Comparison of ENCODE assay signal across 8 mouse cellular contexts in the genomic region with DNA sequence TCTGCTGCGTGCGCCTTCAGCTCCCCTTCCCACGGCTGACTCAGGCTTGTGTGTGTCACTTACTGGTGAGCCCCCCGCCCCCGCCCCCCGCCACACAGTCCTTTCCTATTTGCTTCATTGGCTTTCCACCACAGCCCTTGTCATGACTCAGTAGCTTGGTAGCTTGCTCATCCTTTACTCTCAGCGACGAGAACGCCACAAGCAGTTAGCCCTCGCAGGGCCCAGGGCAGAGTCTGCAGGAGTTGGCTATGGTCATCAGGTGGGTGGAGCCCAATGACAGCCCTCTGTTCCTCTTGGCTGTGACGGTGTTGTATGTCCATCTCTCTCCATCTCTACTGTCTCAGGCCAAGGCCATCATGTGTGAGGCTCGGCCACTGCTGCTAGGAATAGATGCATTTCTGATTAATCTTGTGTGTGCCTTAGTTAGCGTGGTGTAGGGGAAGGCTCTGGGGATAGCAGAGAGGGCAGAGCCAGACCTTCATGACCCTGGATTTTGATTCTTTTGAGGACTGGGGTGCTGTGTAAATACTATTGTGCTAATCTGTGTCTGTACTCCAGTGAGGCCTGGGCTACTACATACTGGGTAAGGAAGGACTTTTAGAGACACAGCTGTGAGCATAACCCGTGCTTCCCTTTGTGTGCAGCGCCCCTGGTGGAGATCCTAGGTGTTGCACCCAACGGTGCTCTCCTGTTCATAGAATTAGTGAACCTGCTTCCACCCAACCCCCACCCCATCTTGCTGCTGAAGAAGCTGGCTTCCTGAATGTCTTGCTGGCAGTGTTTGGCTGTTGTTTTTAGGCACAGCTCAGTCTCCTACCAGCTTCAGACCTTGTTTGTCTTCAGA. TPM values are rescaled to one million over a fixed set of nuclear protein-coding genes. Genes with fewer than 3 reads are reported as not detected.
A peak's percentile ranks its signal among the peaks of the same experiment; 100 is the strongest.
DNase-seq lines count a peak whose midpoint lies in the region; ATAC-seq and TF ChIP-seq lines count a peak whose summit lies in the region.

No protein-coding gene starts in this region.

- DNase-seq in adrenal gland, adult (ENCODE audit: inconsistent age in 2 of 2, low spot score in 1 of 2), result peak; percentile 79 to 94
- peak; percentile 64 for DNase-seq in gastrocnemius, postnatal 25 days
- DNase-seq in kidney, adult 11 months, result peak; percentile 81
- peak; percentile 66 to 67 for DNase-seq in left cerebral cortex, postnatal 36 days (ENCODE audit: low spot score in 2 of 2)
- DNase-seq in midbrain, embryonic 14.5 days, result peak; percentile 93

- H3K9ac ChIP-seq in midbrain, embryonic 14.5 days (replicated peaks; ENCODE audit: low read length), result no peak overlapping the region

- no peak overlapping the region for H3K4me2 ChIP-seq in midbrain, embryonic 14.5 days (ENCODE audit: low read length)

- H3K36me3 ChIP-seq in midbrain, embryonic 14.5 days (ENCODE audit: control insufficient read depth, insufficient read depth, low read length), result no peaks in the 10 kb centered on the region
- no peaks in the 10 kb centered on the region for H3K36me3 ChIP-seq in small intestine, adult 2 months (ENCODE audit: control insufficient read depth, insufficient read depth, low read length)

- WGBS in midbrain, embryonic 14.5 days, result 58% methylated on average over 16 of the region's 16 CpGs
- WGBS in small intestine, adult 2 months, result 60% methylated on average over 16 of the region's 16 CpGs

- no peak for TF ChIP-seq POLR2A in cortical plate, adult 2 months (IDR thresholded peaks at IDR 0.05; ENCODE audit: extremely low read depth, insufficient read depth, low read length)
- TF ChIP-seq POLR2A in small intestine, adult 2 months (IDR thresholded peaks at IDR 0.05; ENCODE audit: low read depth, low read length), result no peak

- peak; percentile 53; the same call in 1 of the 2 replicates for ATAC-seq in midbrain, embryonic 14.5 days (ENCODE audit: low FRiP score, low TSS enrichment)
- ATAC-seq in activated CD4-positive, CD25-positive, alpha-beta regulatory T cell, adult 4 months, result no peak

- no peak overlapping the region for H3K4me3 ChIP-seq in cortical plate, adult 2 months (ENCODE audit: insufficient read depth, low read length)
- no peak overlapping the region for H3K4me3 ChIP-seq in midbrain, embryonic 14.5 days (replicated peaks; ENCODE audit: low read depth, low read length)
- no peak overlapping the region for H3K4me3 ChIP-seq in small intestine, adult 2 months (ENCODE audit: low read depth, low read length)

- intact Hi-C loops in left cerebral cortex, postnatal 36 days (cut with DNase I), result no loop called here

- no peaks in the 10 kb centered on the region for H3K9me3 ChIP-seq in midbrain, embryonic 14.5 days (ENCODE audit: control insufficient read depth, low read length)

- H3K4me1 ChIP-seq in cortical plate, adult 2 months (ENCODE audit: control insufficient read depth, insufficient read depth, low read length), result no peaks in the 10 kb centered on the region
- H3K4me1 ChIP-seq in midbrain, embryonic 14.5 days (ENCODE audit: control insufficient read depth, insufficient read depth, low read length), result no peaks in the 10 kb centered on the region
- no peaks in the 10 kb centered on the region for H3K4me1 ChIP-seq in small intestine, adult 2 months (ENCODE audit: control insufficient read depth, insufficient read depth, insufficient read length, low read length)

- peak; percentile 85 for TF ChIP-seq CTCF in cortical plate, adult 2 months (IDR thresholded peaks at IDR 0.05; ENCODE audit: extremely low read depth, insufficient read depth, low read length)
- TF ChIP-seq CTCF in small intestine, adult 2 months (IDR thresholded peaks at IDR 0.05; ENCODE audit: extremely low read depth, insufficient read length, insufficient replicate concordance, low read depth, low read length), result peak; percentile 79; the same call in 1 of the 2 replicates

- H3K27me3 ChIP-seq in midbrain, embryonic 14.5 days (ENCODE audit: control insufficient read depth, insufficient read depth, low read length), result no peaks in the 10 kb centered on the region
- no peaks in the 10 kb centered on the region for H3K27me3 ChIP-seq in small intestine, adult 2 months (ENCODE audit: control insufficient read depth, insufficient read depth, low read length)

- H3K27ac ChIP-seq in cortical plate, adult 2 months (ENCODE audit: insufficient read depth, low read length), result no peak overlapping the region
- no peak overlapping the region for H3K27ac ChIP-seq in midbrain, embryonic 14.5 days (replicated peaks; ENCODE audit: low read depth, low read length)
- H3K27ac ChIP-seq in small intestine, adult 2 months (ENCODE audit: insufficient read depth, low read depth, low read length), result no peak overlapping the region

RNA-seq across cellular contexts. Expression of a gene that starts 19.0 kb away (rescaled TPM):
- polyA plus RNA-seq in cortical plate, adult 2 months (2012; rRNA removed), result 0.78 and 0.90 TPM in 2 replicates
- not detected for total RNA-seq in gastrocnemius, postnatal 25 days (2021)
- 1 to 10 TPM; 1.1 to 1.7 TPM for total RNA-seq in left cerebral cortex, postnatal 36 days (2021)
- 1.6 TPM in 2 replicates for polyA plus RNA-seq in midbrain, embryonic 14.5 days (2014; fragmentation: Nextera tagmentation; extraction: Ambion mirVana)
- 0.10 and 1.0 TPM in 2 replicates for polyA plus RNA-seq in small intestine, adult 2 months (2012; rRNA removed)
- polyA plus RNA-seq in activated CD4-positive, CD25-positive, alpha-beta regulatory T cell, adult 4 months (2017; shearing (Covaris generic)), result not detected
